Mouse (Mus musculus) E14TG2a.4 (cell line): ENCODE data around the gene Psme3.

Source experiments
- H3K27me3 ChIP-seq: 2 replicates; pipeline ENCODE4 v1.6.1; 2014; ENCODE audit warnings: low read length, control low read depth; ENCODE audit not compliant: insufficient read depth
- H3K36me3 ChIP-seq: 2 replicates; pipeline ENCODE4 v1.6.1; 2014; ENCODE audit warnings: low read length, control low read depth; ENCODE audit not compliant: insufficient read depth
- H3K4me1 ChIP-seq: replicated peaks from 2 replicates; pipeline ENCODE4 v1.6.1; 2014; ENCODE audit warnings: low read depth, low read length, control low read depth
- H3K4me3 ChIP-seq: replicated peaks from 2 replicates; pipeline ENCODE4 v1.5.1; 2014; ENCODE audit warnings: mild to moderate bottlenecking, low read length
- H3K9me3 ChIP-seq: 2 replicates; pipeline ENCODE4 v1.6.1; 2014; ENCODE audit warnings: low read length, control low read depth
- CTCF ChIP-seq: conservative IDR thresholded peaks from 2 replicates; pipeline ENCODE4 v1.5.1; 2014; ENCODE audit warnings: low read length
- NANOG ChIP-seq: IDR thresholded peaks from 2 replicates; pipeline ENCODE4 v1.6.1; 2014; ENCODE audit warnings: borderline replicate concordance, low read length, mixed read lengths
- POU5F1 ChIP-seq: IDR thresholded peaks from 2 replicates; pipeline ENCODE4 v1.6.1; 2014; ENCODE audit warnings: low read length, borderline replicate concordance

Psme3 gene

DNA sequence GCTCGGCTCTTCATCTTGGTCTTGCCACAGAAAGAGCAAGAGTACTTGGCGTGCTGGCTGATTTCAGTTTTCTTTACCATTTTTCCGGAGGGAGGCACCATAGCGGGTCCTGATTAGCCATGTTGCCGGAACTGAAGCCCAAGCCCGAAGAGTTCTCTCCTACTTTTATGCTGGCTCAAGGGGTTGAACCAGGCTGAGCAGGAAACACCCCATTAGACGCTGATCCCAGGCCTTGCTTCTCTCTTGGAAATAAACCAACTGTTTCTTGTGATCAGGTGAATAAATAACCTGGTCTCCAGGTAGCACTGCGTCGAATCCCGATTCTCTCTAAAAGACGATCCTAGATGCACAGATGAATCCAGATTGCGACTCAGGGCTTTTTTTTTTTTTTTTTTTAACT, 37.4 kb downstream of the Psme3 start:
- TF ChIP-seq CTCF (no peak), POU5F1 (no peak), NANOG (no peak)
- H3K36me3 ChIP-seq: no peaks in the 10 kb centered on the region
- 0 out of 2 replicates have a peak, but pooled peaks cover 3% of the 10 kb centered on the region for H3K9me3 ChIP-seq
- no peaks in the 10 kb centered on the region; the same call in 1 of the 2 replicates for H3K27me3 ChIP-seq
- H3K4me1 ChIP-seq: peaks cover 26% of the 10 kb centered on the region
- no peak overlapping the region for H3K4me3 ChIP-seq

DNA sequence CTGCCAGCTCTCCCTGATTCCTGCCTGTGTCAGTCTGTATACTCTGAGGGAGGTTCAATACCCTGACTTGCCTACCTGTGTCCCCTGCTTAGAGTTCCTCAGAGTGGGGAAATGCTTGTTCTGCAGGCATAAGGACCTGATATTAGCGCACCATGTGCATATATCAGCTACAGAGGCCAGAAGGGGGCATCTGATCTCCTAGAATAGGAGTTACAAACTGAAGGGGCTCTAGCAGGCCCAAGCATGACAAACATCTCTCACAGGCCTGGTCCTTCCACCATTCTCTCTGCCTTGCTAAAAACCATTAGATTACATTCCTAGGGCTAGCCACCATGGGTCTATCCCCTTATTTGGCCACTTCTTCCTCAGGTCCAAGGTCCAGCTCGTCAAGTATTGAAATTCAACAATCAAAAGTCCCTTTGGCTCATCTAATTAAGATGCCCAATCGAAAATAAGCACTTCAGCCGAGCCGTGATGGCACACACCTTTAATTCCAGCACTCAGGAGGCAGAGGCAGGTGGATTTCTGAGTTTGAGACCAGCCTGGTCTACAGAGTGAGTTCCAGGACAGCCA, 38.5 kb downstream of the Psme3 start:
- TF ChIP-seq POU5F1 (no peak), NANOG (no peak), CTCF (no peak)
- Histone ChIP-seq H3K9me3 (0 out of 2 replicates have a peak, but pooled peaks cover 3% of the 10 kb centered on the region), H3K27me3 (no peaks in the 10 kb centered on the region; the same call in 1 of the 2 replicates), H3K4me3 (no peak overlapping the region), H3K4me1 (peaks cover 21% of the 10 kb centered on the region), H3K36me3 (no peaks in the 10 kb centered on the region)

DNA sequence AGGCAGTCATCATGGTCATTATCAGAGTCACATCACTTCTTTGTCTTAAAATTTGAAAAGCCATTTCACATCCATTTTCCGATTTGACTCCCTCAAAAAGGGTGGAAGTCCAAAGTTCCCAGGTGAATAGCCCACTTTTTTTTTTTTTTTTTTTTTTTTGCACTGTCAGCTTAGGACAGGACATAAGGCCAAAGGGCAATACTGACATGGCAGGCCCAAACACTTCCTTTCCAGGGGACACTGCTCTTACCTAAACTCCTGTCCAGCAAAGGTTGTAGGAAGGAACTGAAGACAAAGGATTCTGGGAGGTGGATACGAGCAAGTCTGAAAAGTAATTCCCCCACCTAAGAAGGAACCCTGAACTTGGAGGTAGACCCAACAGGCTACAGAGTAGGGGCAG, 39.9 kb downstream of the Psme3 start:
- peaks cover 21% of the 10 kb centered on the region for H3K4me1 ChIP-seq
- TF ChIP-seq NANOG: no peak
- no peak for TF ChIP-seq POU5F1
- TF ChIP-seq CTCF: no peak

DNA sequence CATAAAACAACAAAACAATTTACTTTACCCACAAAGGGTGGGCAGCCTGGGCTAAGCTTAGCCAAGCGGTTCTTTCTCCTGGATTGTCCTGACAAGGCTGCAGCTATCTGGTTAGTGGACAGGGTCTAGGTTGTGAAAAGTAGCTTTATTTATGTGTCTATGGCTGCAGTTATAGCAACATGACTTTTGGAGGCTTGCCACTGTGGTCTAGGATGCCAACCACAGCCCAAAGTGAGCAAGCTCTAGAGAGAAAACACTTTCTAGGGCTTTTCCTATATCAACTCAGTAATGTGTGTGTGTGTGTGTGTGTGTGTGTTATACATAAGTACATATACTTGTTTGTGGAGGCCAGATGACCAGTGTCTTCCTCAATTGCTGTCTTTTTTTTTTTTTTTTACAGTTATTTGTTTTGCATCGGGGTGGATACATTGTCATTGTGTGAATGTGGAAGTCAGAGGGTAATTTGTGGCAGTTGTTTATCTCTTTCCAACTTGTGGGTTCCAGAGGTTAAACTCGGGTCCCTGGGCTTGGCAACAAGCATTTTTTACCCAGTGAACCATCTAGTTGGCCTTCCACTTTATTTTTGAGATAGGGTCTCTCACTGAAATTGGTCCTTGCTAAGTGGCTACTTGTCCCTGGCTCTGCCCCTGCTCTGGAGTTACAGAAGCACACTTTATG, 41.6 kb downstream of the Psme3 start:
- H3K9me3 ChIP-seq: no peaks in the 10 kb centered on the region
- H3K27me3 ChIP-seq: no peaks in the 10 kb centered on the region; the same call in 1 of the 2 replicates
- H3K4me1 ChIP-seq: peaks cover 17% of the 10 kb centered on the region
- TF ChIP-seq CTCF (no peak), POU5F1 (no peak), NANOG (no peak)
- no peaks in the 10 kb centered on the region for H3K36me3 ChIP-seq
- H3K4me3 ChIP-seq: no peak overlapping the region

More for the DNA sequence above, 39.9 kb downstream of the Psme3 start:
- Histone ChIP-seq H3K36me3 (no peaks in the 10 kb centered on the region), H3K4me3 (no peak overlapping the region), H3K9me3 (no peaks in the 10 kb centered on the region), H3K27me3 (no peaks in the 10 kb centered on the region; the same call in 1 of the 2 replicates)

DNA sequence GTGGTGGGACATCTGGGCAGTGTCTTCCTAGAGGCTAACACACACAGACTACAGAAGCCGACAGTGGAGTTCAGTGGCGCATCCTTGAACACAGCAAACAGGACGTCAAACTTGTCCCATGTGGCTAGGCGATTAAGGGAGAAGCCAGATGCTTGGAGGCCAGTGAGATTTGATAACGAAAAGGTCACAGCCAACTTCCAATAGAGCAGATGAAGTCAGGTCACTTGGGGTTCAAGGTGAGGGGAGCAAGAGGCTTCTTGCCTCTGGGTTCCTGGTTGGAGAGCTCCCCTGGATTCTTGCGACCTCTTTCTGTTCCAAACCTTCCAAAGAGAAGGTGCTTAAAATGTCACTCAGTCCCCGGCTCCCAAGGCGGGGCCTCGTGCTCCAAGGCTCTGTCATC, 43.8 kb downstream of the Psme3 start:
- no peak for TF ChIP-seq NANOG
- TF ChIP-seq POU5F1: no peak
- TF ChIP-seq CTCF: no peak
- Histone ChIP-seq H3K4me1 (peaks cover 17% of the 10 kb centered on the region), H3K4me3 (no peak overlapping the region), H3K9me3 (no peaks in the 10 kb centered on the region), H3K27me3 (no peaks in the 10 kb centered on the region), H3K36me3 (no peaks in the 10 kb centered on the region)

DNA sequence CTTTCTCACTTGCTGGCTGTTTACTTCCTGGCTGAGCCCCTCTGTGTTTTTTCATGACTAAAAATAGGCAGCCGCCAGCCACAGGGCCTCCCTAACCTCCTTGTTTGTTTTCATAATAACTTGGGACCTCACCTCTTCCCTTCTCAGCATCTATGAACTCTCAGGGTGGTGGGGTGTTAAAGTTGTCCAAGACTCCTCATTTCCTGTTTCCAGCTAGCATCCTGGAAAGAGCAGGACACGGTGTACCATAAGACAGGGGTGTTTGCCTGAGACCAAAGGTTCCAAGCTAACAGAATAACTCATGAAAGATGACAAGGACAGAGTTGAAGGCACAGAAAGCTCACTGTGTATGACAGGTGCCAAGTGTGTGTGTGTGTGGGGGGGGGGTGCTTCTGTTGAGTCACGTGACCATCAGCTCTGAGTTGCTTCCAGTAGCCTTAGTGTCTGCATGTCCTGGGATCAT, 44.7 kb downstream of the Psme3 start:
- no peaks in the 10 kb centered on the region for H3K9me3 ChIP-seq
- TF ChIP-seq POU5F1 (no peak), CTCF (no peak), NANOG (no peak)
- H3K36me3 ChIP-seq: no peaks in the 10 kb centered on the region
- no peaks in the 10 kb centered on the region for H3K27me3 ChIP-seq
- H3K4me3 ChIP-seq: no peak overlapping the region
- peaks cover 15% of the 10 kb centered on the region for H3K4me1 ChIP-seq

DNA sequence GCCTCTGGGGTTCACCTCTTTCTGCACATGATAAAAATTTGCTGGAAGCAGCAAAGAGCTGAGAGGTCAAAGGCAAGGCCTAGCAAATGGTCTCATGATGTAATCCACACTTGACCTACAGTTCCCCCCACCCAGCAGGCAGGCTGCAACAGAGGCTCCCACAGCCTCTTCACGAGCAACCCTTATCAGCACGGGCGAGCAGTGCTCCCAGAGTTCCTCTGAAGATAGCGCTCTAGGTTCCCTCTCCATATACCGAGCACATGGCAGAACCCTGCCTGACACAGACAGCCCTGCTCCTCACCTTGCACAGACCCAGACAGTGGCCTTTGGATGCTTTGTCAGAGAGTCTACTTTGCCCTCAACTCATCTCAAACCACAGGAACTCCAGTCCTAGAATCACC, 48.5 kb downstream of the Psme3 start:
- H3K36me3 ChIP-seq: no peaks in the 10 kb centered on the region
- TF ChIP-seq POU5F1 (no peak), NANOG (no peak), CTCF (no peak)

DNA sequence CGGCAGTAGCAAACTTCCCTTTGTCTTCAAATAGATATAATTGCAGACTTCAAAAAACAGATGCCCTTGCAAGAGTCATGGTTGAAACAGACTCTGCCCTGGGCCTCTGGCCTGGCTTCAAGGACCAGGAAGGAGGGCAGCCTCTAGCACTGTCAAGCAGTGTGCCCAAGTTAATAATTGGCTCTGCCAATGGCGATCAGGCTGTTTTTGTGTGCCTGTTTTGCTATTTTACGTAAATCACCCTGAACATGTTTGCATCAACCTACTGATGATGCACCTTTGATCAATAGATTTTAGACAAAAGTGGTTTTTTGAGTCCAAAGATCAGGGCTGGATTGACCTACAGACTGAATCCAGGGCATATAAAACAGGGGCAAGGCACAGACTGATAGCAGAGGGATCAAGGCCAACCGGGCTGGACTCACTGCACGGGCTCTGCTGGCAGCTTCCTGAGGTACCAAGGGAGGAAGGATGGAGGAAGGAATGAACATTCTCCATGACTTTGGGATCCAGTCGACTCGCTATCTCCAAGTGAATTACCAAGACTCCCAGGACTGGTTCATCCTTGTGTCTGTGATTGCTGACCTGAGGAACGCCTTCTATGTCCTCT, 51.4 kb downstream of the Psme3 start, which contains the start of gene G6pc:
TSS of gene G6pc (plus strand) at position 236 of the 610 bp plus-strand sequence.
- TF ChIP-seq CTCF (no peak), NANOG (no peak), POU5F1 (no peak)
- no peaks in the 10 kb centered on the region for H3K36me3 ChIP-seq
- H3K4me1 ChIP-seq: 0 out of 2 replicates have a peak, but pooled peaks cover 2% of the 10 kb centered on the region
- no peaks in the 10 kb centered on the region for H3K9me3 ChIP-seq
- no peak within 1 kb of the TSS for H3K4me3 ChIP-seq
- H3K27me3 ChIP-seq: peaks cover 4% of the 10 kb centered on the region; the same call in 1 of the 2 replicates

More for the DNA sequence above, 48.5 kb downstream of the Psme3 start:
- Histone ChIP-seq H3K4me3 (no peak overlapping the region), H3K4me1 (peaks cover 6% of the 10 kb centered on the region; the same call in 1 of the 2 replicates), H3K9me3 (no peaks in the 10 kb centered on the region), H3K27me3 (0 out of 2 replicates have a peak, but pooled peaks cover 2% of the 10 kb centered on the region)
